Mouse (Mus musculus) limb, embryonic 11.5 days (tissue): ENCODE measurements at regions not wholly inside any gene's neighbourhood (a gene's known extent, or its start where the extent isn't known, plus 50 kb on each side); places are given as distances from the start of the nearest gene placed in this dataset.

Experiments used
- ATAC-seq: fragments of 200-750 bp; cut with Nextera tagmentation; 2 replicates; pipeline ENCODE4 v1.8.0; 2017; ENCODE audit warnings: low read depth; ENCODE audit not compliant: insufficient number of reproducible peaks, low FRiP score, low TSS enrichment
- DNase-seq: peaks from one replicate; pipeline ENCODE4 v3.0.0-alpha.2; 2015; ENCODE audit warnings: low spot score
- H3K27ac ChIP-seq: fragments of 300-500 bp; sonication (generic); replicated peaks from 2 replicates; pipeline ENCODE4 v1.5.1; 2014; ENCODE audit warnings: low read depth, mild to moderate bottlenecking, low read length
- H3K27me3 ChIP-seq: fragments of 300-500 bp; sonication (generic); 2 replicates; pipeline ENCODE4 v1.6.1; 2014; ENCODE audit warnings: mild to moderate bottlenecking, low read length, mixed read lengths; ENCODE audit not compliant: control insufficient read depth, insufficient read depth
- H3K36me3 ChIP-seq: fragments of 300-500 bp; sonication (generic); 2 replicates; pipeline ENCODE4 v1.6.1; 2014; ENCODE audit warnings: mild to moderate bottlenecking, low read length, moderate library complexity, mixed read lengths; ENCODE audit not compliant: control insufficient read depth, insufficient read depth
- H3K4me1 ChIP-seq: fragments of 300-500 bp; sonication (generic); 2 replicates; pipeline ENCODE4 v1.6.1; 2014; ENCODE audit warnings: low read length, mixed read lengths; ENCODE audit not compliant: control insufficient read depth, insufficient read depth
- H3K4me2 ChIP-seq: fragments of 300-500 bp; sonication (generic); 2 replicates; pipeline ENCODE4 v1.6.1; 2014; ENCODE audit warnings: low read depth, mild to moderate bottlenecking, moderate library complexity; ENCODE audit not compliant: severe bottlenecking
- H3K4me3 ChIP-seq: fragments of 300-500 bp; sonication (generic); 2 replicates; pipeline ENCODE4 v1.5.1; 2014; ENCODE audit warnings: low read depth, low read length
- H3K9ac ChIP-seq: fragments of 300-500 bp; sonication (generic); 2 replicates; pipeline ENCODE4 v1.6.1; 2014; ENCODE audit warnings: mild to moderate bottlenecking, low read length
- H3K9me3 ChIP-seq: fragments of 300-500 bp; sonication (generic); 2 replicates; pipeline ENCODE4 v1.6.1; 2016; ENCODE audit warnings: low read length; ENCODE audit not compliant: control insufficient read depth
- WGBS: fragments of 180-500 bp; shearing (Covaris S2); extraction: QIAGEN DNeasy Blood & Tissue Kit; methylation state at CpG from one replicate; pipeline ENCODE4 v1.1.7; 2014; 5-methylcytosine and 5-hydroxymethylcytosine counted together

DNA sequence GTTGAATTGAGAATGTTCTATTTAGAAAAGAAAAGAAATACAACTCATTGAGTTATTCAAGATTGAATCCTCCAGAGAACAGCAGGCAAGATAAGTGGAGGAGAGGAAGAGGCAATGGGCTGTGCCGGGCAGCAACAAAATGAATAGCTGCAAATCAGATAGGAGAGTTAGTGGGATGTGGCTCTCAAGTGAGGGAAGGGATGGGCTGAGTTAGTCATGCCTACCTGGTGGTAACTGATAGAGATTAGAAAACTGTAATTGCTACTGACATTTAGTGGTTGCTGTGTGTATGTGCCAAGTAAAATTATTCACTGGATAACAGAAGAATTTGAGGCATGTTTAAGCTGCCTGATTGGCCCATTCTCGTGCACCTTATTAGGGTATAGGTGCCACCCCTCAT lies 179.3 kb downstream of the Calcrl start:
- Histone ChIP-seq H3K4me3 (no peak overlapping the region), H3K4me2 (no peak overlapping the region), H3K9me3 (no peaks in the 10 kb centered on the region), H3K27me3 (no peaks in the 10 kb centered on the region), H3K9ac (no peak overlapping the region), H3K27ac (no peak overlapping the region), H3K4me1 (no peaks in the 10 kb centered on the region), H3K36me3 (no peaks in the 10 kb centered on the region)
- WGBS, result 94% methylated on average over 2 of the region's 2 CpGs
- ATAC-seq, result no peak
- DNase-seq, result no peak

- H3K4me1 ChIP-seq, result no peaks in the 10 kb centered on the region
- H3K27ac ChIP-seq, result no peak overlapping the region
- no peak overlapping the region for H3K9ac ChIP-seq
- DNase-seq (no peak), ATAC-seq (no peak)
- no peaks in the 10 kb centered on the region for H3K27me3 ChIP-seq
- no peaks in the 10 kb centered on the region for H3K36me3 ChIP-seq
- no peak overlapping the region for H3K4me2 ChIP-seq
- H3K9me3 ChIP-seq, result no peaks in the 10 kb centered on the region
- 74% methylated on average over 2 of the region's 2 CpGs for WGBS
- no peak overlapping the region for H3K4me3 ChIP-seq
These were observed 178.6 kb downstream of the Calcrl start for GRCm38 (mm10) chr2:84246562-84246961.

GRCm38 (mm10) chr2:84248169-84248568 lies 177.0 kb downstream of the Calcrl start:
- 92% methylated on average over 3 of the region's 3 CpGs for WGBS
- DNase-seq, result no peak
- ATAC-seq, result no peak

DNA sequence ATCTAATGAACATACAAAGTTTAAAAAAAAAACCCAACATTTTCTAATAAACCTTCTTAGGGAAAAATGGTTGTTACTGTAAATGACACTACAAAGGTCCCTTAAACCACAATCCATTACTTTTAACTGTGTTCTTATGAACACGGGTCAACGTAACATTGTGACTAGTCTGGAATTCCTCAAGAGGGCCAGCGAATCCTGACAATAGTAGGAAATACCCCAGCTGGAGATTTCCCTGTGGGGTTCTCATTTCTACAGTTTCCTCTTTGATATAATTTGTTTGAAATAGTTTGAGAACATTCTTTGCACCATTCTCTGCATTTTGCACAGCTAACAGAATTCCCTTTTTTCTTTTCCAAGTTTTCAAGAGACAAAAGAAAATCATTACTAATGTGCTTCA lies 175.3 kb downstream of the Calcrl start:
- Histone ChIP-seq H3K27me3 (no peaks in the 10 kb centered on the region), H3K9me3 (no peaks in the 10 kb centered on the region), H3K4me3 (no peak overlapping the region), H3K36me3 (no peaks in the 10 kb centered on the region), H3K9ac (no peak overlapping the region), H3K4me1 (no peaks in the 10 kb centered on the region), H3K27ac (no peak overlapping the region), H3K4me2 (no peak overlapping the region)
- 80% methylated on average over 3 of the region's 3 CpGs for WGBS
- no peak for DNase-seq
- ATAC-seq, result no peak

More at GRCm38 (mm10) chr2:84248169-84248568, 177.0 kb downstream of the Calcrl start:
- Histone ChIP-seq H3K27me3 (no peaks in the 10 kb centered on the region), H3K9me3 (no peaks in the 10 kb centered on the region), H3K36me3 (no peaks in the 10 kb centered on the region), H3K4me1 (no peaks in the 10 kb centered on the region), H3K9ac (no peak overlapping the region), H3K4me2 (no peak overlapping the region), H3K4me3 (no peak overlapping the region), H3K27ac (no peak overlapping the region)

- WGBS, result 91% methylated on average over 1 of the region's 1 CpGs
- no peaks in the 10 kb centered on the region for H3K4me1 ChIP-seq
- no peak overlapping the region for H3K27ac ChIP-seq
- H3K9me3 ChIP-seq, result no peaks in the 10 kb centered on the region
- no peak overlapping the region for H3K4me2 ChIP-seq
- DNase-seq, result no peak
- H3K36me3 ChIP-seq, result no peaks in the 10 kb centered on the region
- no peak for ATAC-seq
- no peaks in the 10 kb centered on the region for H3K27me3 ChIP-seq
- H3K9ac ChIP-seq, result no peak overlapping the region
- no peak overlapping the region for H3K4me3 ChIP-seq
These were observed 173.1 kb downstream of the Calcrl start for GRCm38 (mm10) chr2:84252076-84252475.

DNA sequence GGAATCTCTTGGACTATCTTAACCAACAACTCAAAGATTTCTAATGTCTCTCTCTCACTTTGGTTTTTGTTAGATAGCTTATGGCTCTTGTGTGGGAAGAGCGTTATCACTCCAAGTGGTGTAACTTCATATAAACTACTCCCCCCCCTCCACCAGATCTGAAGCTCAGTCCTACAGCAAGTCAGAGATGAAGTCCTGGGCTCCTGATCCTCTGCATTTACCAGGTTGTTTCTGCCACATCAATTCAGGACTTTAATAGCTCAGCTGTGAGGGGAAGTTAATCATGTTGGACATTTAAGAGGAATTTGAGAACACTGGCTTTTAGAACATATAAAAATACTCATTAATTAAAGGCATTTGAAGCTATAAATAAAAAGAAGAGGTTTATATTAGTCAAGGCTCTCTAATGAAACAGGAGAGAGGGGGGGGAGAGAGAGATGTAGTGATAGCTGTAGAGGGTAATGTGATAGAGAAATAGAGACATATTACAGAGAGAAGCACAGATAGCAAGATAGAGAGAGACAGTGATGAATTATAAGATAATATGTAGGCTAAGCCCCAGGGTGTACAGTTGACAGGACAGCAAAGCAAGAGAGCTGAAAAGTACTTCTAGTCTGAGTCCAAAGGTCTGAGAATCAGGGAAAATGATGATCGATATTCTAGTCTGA lies 166.7 kb downstream of the Calcrl start:
- Histone ChIP-seq H3K4me1 (no peaks in the 10 kb centered on the region), H3K36me3 (no peaks in the 10 kb centered on the region), H3K4me2 (no peak overlapping the region), H3K4me3 (no peak overlapping the region), H3K27me3 (no peaks in the 10 kb centered on the region), H3K9ac (no peak overlapping the region), H3K9me3 (no peaks in the 10 kb centered on the region), H3K27ac (no peak overlapping the region)
- no peak for DNase-seq
- 83% methylated on average over 2 of the region's 2 CpGs for WGBS
- 0 out of 2 replicates have a peak, but pooled peaks have one; percentile 37 for ATAC-seq

- Histone ChIP-seq H3K9me3 (no peaks in the 10 kb centered on the region), H3K4me1 (no peaks in the 10 kb centered on the region), H3K9ac (no peak overlapping the region), H3K4me3 (no peak overlapping the region), H3K4me2 (no peak overlapping the region), H3K27ac (no peak overlapping the region), H3K36me3 (no peaks in the 10 kb centered on the region), H3K27me3 (no peaks in the 10 kb centered on the region)
- DNase-seq (no peak), ATAC-seq (no peak)
- 72% methylated on average over 1 of the region's 1 CpGs for WGBS
These were observed 166.0 kb downstream of the Calcrl start for GRCm38 (mm10) chr2:84259222-84259621.

DNA sequence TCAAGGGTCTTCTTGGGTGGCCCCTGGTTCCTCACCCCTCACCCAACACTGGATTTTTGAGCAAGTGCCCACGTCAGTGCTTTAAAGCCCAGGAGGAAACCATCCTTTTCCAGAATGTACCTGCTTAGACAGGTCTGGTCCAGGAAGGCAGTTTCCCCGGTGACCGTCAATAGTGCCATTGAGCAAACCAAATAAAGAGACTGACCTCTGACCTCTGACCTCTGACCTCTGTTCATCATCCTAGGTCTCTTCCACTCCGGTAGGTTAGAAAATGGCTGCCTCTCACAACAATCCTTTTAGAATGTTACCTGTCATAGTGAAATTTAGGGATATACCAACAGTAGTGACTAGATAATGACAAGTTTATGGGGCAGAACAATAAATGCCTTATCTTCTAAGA lies 164.5 kb downstream of the Calcrl start:
- ATAC-seq (no peak), DNase-seq (no peak)
- Histone ChIP-seq H3K27ac (no peak overlapping the region), H3K36me3 (no peaks in the 10 kb centered on the region), H3K27me3 (no peaks in the 10 kb centered on the region), H3K4me1 (no peaks in the 10 kb centered on the region), H3K9ac (no peak overlapping the region), H3K9me3 (no peaks in the 10 kb centered on the region), H3K4me2 (no peak overlapping the region), H3K4me3 (no peak overlapping the region)
- 56% methylated on average over 4 of the region's 4 CpGs for WGBS

DNA sequence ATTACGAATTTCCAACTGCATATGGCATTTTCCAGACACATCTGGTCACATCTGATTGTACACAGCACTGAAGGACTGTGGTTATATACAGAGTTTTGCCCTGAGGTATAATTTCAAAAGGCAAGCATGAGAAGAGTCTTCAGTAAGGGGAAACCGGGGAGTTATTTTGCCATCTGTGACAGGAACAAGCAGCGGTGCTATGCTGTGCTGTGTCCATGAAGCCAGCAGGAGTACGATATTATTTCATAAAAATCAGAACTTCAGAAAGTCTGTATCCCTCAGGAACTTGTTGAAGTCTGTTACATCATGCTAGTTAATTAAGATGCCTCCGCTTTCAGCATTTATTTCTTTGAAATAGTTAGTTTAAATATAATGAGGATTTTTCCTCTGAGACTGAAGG lies 163.7 kb downstream of the Calcrl start:
- Histone ChIP-seq H3K9ac (no peak overlapping the region), H3K4me1 (no peaks in the 10 kb centered on the region), H3K27me3 (no peaks in the 10 kb centered on the region), H3K36me3 (no peaks in the 10 kb centered on the region), H3K4me3 (no peak overlapping the region), H3K27ac (no peak overlapping the region), H3K4me2 (no peak overlapping the region), H3K9me3 (no peaks in the 10 kb centered on the region)
- WGBS, result 88% methylated on average over 5 of the region's 5 CpGs
- ATAC-seq (no peak), DNase-seq (no peak)
